Mouse (Mus musculus): Measurements from ENCODE around the gene Lce1e.
"Not testable (repeated sequence)": the region's sequence is repeated elsewhere in the genome, so short reads cannot be mapped to it uniquely, and the experiment has no call there.

The Lce1e gene

DNA sequence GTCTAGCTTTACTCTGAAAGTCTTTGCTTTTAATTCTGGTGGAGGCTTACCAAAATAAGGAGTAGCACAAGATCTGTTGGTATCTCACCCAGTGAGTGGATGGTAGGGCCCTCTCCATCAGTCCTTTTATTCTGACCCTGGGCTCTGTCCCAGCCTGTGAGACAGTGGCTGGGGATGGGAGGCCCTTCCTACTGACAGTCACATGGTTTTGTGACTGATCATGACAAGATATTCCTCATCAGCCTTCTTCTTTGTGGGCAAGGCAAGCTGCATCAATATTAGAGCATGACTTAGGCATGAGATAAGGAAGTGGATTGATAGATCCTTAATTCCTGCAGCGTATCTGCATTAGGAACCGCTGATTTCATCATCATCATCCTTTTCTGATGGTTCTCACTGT is at the start of gene Lce1e:
Gene Lce1e (minus strand): TSS at position 101 of the 400 bp plus-strand sequence.
- CTCF ChIA-PET = interaction anchor here in 1 of 4 experiments (0.9 kb wide), 1 partner anchor 199 kb away, joined by 4 read pairs; no protein-coding TSS in a partner anchor
- POLR2A ChIA-PET = no interaction called here

DNA sequence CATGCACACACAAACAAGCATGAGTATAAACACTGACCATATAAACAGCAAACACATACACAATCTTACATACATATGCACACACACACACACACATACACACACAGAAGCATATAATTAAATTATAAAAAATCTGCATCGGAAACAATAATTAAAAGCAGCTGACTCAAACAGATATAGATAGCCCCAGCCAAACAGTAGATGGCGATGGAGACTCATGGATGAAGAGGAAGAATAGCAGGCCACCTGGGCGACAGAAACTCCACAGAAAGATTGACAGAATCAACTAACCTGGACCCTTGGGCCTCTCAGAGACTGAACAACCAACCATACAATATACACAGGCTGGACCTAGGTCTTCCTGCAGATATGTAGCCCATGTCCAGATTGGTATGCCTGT is 44.3 kb upstream of the Lce1e start:
- POLR2A ChIA-PET = no interaction called here

DNA sequence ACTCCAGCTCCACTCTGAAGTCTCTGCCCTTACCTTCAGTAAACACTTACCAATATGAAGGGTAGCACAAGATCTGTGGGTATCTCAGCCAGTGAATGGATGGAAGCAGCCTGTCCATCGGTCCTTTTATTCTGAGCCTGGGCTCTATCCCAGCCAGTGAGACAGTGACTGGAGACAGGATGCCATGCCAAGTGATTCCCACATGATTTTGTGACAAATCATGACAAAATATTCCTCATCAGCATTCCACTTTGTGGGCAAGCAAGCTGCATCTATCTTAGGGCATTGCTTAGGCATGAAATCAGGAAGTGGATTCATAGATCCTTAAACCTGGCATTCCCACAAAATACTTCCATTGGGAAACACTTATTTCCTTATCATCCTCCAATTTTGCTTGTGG is 43.4 kb upstream of the Lce1e start, which contains the start of gene Lce1g:
Gene Lce1g (minus strand): TSS at position 101 of the 400 bp plus-strand sequence.
- CTCF ChIA-PET = no interaction called here
- POLR2A ChIA-PET = no interaction called here

More for the DNA sequence above, 44.3 kb upstream of the Lce1e start:
- CTCF ChIA-PET = interaction anchor here in 1 of 4 experiments (1.3 kb wide), 1 partner anchor 278 kb away, joined by 4 read pairs; no protein-coding TSS in a partner anchor

DNA sequence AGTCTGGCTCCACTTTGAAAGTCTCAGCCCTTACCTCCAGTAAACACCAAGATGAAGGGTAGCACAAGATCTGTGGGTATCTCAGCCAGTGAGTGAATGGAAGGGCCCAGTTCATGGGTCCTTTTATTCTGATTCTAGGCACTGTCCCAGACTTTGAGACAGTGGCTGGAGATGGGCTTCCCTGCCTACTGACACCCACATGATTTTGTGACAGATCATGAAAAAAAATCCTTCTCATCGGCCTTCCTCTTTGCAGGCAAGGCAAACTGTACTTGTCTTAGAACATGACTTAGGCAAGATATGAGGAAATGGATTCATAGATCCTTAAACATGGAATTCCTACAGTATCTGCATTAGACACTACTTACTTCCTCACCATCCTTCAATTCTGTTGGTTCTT is 30.1 kb upstream of the Lce1e start, which contains the start of gene Gm38119:
Gene Gm38119 (minus strand): TSS at position 101 of the 400 bp plus-strand sequence.
- ChIA-PET POLR2A (no interaction called here), CTCF (no interaction called here)

DNA sequence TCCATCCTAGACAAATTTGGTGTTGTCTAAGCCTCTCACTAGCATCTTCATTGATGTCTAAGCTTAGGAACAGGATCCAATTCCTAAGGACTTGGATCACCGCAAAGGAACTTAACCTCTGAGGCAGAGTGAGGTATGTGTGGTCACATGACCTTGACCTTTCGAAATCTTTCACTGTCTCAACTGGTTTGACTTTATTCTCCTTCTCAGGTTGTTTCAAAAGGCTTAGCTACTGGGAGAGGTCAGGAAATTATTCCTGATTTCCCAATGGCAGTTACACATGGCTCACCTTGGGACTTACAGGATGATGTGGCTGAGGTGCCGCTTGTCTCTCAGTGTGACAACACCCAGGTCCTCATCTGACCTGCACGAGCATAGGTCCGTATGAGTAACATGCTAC is 13.8 kb upstream of the Lce1e start:
- ChIA-PET POLR2A (no interaction called here), CTCF (no interaction called here)

DNA sequence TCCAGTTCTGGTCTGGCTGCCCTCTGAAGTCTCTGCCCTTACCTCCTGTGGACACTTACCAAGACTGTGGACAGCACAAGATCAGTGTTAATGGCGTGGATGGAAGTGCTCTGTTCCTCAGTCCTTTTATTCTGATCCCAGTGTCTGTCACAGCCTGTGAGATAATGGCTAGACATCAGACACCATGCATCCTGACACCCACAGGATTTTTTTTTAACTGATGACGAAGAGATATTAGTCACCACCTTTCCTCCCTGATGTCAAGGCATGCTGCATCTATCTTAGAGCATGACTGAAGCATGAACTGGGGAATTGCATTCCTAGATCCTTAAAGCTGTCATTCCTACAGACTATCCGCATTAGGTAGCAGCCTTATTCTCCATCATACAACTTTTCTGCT is 11.4 kb upstream of the Lce1e start, which contains the start of gene Lce1f:
Gene Lce1f (minus strand): TSS at position 101 of the 400 bp plus-strand sequence.
- POLR2A ChIA-PET = no interaction called here
- CTCF ChIA-PET = no interaction called here

DNA sequence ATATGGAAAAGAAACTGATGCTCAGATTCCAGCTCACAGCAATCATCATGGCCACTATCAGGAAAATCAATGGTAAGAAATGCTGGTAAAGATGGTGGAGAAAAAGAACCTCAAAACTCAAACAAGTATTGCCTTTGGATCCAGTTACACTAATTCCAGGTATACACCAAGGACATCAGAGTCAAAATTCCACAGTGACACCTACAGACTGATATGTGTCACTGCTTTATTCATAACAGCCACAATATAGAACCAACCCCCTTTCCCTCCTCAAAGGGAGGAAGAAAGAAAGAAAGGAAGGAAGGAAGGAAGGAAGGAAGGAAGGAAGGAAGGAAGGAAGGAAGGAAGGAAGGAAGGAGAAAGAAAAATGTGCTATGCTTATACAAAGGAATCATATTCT is 6.2 kb upstream of the Lce1e start:
- CTCF ChIA-PET = no interaction called here
- POLR2A ChIA-PET = no interaction called here

DNA sequence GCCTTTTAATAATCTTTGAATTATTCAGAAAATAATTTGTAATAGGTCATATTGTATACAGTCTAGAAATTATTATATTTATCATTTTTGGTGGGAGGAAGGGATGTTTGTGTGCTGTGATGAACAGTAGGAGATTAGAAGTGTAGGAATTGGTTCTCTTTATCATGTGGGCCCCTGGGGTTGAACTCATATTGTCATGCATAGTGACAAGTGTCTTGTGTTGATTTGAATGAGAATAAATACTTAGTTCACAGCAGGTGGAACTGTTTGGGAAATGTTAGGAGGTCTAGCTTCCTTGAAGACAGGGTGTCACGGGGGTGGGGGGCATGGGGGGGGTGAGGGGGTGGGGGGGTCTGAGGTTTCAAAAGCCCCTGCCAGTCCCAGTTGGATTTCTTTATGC is 14.3 kb downstream of the Lce1e start:
- ChIA-PET POLR2A (interaction anchor here in 1 of 4 experiments (0.5 kb wide), 1 partner anchor 376 kb away, joined by 3 read pairs; no protein-coding TSS in a partner anchor), CTCF (interaction anchor here in 1 of 4 experiments (0.7 kb wide), 1 partner anchor 26 kb away, joined by 4 read pairs; no protein-coding TSS in a partner anchor)

DNA sequence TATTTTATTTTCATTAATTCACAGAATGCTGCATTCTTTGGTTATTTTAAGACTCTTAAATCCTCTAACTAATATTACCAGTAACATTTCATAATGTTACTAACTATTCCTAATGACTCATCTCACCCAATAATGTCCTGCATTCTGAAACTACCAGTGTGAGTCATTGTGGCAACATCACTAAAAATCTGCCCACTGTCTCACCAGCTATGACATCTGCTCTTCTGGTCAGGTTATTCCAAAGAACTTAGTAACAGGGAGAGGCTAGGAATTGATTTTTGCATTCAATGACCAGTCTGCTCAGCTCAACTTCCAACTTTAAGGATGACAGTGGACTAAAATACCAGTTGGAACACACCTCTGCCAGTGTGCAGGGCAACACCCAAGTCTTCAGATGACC is 17.2 kb downstream of the Lce1e start:
- CTCF ChIA-PET = no interaction called here
- POLR2A ChIA-PET = no interaction called here

DNA sequence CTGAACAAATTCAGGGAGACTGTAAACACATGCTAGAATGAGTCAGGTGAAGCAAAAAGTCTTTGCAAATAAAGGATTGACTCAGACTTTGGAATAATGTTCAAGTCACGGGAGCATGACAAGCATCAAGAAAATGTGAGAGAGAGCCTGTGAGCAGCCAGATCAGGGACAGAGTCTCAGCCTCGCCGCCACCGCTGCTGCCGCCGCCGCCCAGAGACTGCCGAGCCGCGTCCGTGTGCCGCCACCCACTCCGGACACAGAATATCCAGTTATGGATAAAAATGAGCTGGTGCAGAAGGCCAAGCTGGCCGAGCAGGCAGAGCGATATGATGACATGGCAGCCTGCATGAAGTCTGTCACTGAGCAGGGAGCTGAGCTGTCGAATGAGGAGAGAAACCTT is 19.7 kb downstream of the Lce1e start:
- POLR2A ChIA-PET = not testable (repeated sequence)

DNA sequence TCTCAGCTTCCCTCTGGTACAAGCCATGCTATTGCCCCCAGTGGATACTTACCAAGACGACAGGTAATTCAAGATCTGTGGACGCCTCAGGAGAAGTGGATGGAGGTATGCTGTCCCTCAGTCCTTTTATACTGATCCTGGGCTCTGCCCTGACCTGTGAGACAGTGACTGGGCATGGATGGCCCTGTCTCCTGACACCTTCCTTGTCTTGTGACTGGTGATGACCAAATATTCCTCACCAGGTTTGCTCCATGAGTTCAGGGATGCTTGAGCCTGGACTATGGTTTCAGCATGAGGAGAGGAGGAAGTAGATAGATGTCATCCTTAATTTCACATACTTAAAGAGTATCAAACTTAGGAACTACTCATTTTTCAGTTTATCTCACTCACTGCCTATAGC is 21.8 kb downstream of the Lce1e start, which contains the start of gene Lce1d:
Gene Lce1d (minus strand): TSS at position 101 of the 400 bp plus-strand sequence.
- POLR2A ChIA-PET = no interaction called here
- CTCF ChIA-PET = interaction anchor here in 1 of 4 experiments (1.2 kb wide), 1 partner anchor 79 kb away, joined by 3 read pairs; no protein-coding TSS in a partner anchor

More for the DNA sequence above, 19.7 kb downstream of the Lce1e start:
- CTCF ChIA-PET = not testable (repeated sequence)

DNA sequence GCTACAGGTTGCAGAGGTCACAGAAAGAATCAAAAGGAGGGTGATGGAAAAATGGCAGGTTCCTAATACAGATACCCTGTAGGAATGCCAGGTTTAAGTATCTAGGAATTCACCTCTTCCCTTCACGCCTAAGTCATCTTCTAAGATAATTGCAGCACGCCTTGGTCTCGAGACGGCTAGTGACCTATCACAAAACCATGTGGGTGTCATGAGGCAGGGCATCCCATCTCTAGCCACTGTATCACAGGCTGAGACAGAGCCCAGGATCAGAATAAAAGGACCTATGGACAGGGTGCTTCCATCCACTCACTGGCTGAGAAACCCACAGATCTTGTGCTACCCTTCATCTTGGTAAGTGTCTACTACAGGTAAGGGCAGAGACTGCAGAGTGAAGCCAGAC is 29.9 kb downstream of the Lce1e start, which contains the start of gene Lce1c:
Gene Lce1c (plus strand): TSS at position 301 of the 400 bp plus-strand sequence.
- ChIA-PET POLR2A (no interaction called here), CTCF (interaction anchor here in 1 of 4 experiments (0.6 kb wide), 1 partner anchor 82 kb away, joined by 4 read pairs; no protein-coding TSS in a partner anchor)

DNA sequence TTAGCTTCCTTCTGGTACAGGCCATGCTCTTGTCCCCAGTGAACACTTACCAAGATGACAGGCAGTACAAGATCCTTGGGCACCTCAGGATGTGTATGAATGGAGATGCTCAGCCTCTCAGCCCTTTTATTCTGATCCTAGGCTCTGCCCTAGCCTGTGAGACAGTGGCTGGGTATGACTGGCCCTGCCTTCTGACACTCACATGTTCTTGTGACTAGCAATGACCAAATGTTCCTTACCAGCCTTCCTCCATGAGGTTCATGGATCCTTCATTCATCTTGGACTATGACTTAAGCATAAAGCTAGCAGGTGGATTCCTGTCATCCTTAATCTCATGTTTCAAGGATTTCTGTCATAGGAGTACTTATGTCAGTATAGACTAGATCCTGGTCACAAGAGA is 38.7 kb downstream of the Lce1e start, which contains the start of gene Lce1a2:
Gene Lce1a2 (minus strand): TSS at position 101 of the 400 bp plus-strand sequence.
- ChIA-PET POLR2A (no interaction called here), CTCF (no interaction called here)

All from embryonic stem cell, embryonic (primary cell).